ENCODE assay signal across 9 mouse cellular contexts in genomic region chr9:122247430-122248027, GRCm38 (mm10). TPM values are rescaled to one million over a fixed set of nuclear protein-coding genes. Genes with fewer than 3 reads are reported as not detected.
A peak's percentile ranks its signal among the peaks of the same experiment; 100 is the strongest.
DNase-seq lines count a peak whose midpoint lies in the region; ATAC-seq and TF ChIP-seq lines count a peak whose summit lies in the region.
"Had no signal": no experiment of that assay in that cellular context is flagged by ENCODE, and none has a peak within 500 bp of the region (broad histone marks: within the 10 kb centered on the region; RNA-seq: fewer than 3 reads in every experiment).

No protein-coding gene starts in this region.

- H3K27ac ChIP-seq in ES-Bruce4 (ENCODE audit: insufficient read depth, low read length): no peak overlapping the region
- H3K27ac ChIP-seq in embryonic facial prominence, embryonic 14.5 days (replicated peaks; ENCODE audit: low read depth, low read length): no peak overlapping the region
- no peak overlapping the region for H3K27ac ChIP-seq in lung, embryonic 14.5 days (ENCODE audit: low read depth)
- H3K27ac ChIP-seq: heart, embryonic 13.5 days had no signal

- H3K9me3 ChIP-seq in ES-Bruce4 (replicated peaks; ENCODE audit: control insufficient read depth, insufficient read depth, low read length, poor library complexity, severe bottlenecking): no peaks in the 10 kb centered on the region
- H3K9me3 ChIP-seq in embryonic facial prominence, embryonic 14.5 days (ENCODE audit: control insufficient read depth, low read length): 0 out of 2 replicates have a peak, but pooled peaks cover 5% of the 10 kb centered on the region
- H3K9me3 ChIP-seq in lung, embryonic 14.5 days (ENCODE audit: low read depth, low read length): no peaks in the 10 kb centered on the region

- no peaks in the 10 kb centered on the region for H3K4me1 ChIP-seq in ES-Bruce4 (ENCODE audit: control insufficient read depth, insufficient read depth, low read length)
- H3K4me1 ChIP-seq in embryonic facial prominence, embryonic 14.5 days (ENCODE audit: control insufficient read depth, insufficient read depth, low read length): no peaks in the 10 kb centered on the region
- H3K4me1 ChIP-seq in lung, embryonic 14.5 days (ENCODE audit: insufficient read depth): no peaks in the 10 kb centered on the region

- no peak overlapping the region for H3K4me3 ChIP-seq in ES-Bruce4 (ENCODE audit: low read depth, low read length)
- no peak overlapping the region for H3K4me3 ChIP-seq in embryonic facial prominence, embryonic 14.5 days (ENCODE audit: low read depth, low read length)
- no peak overlapping the region for H3K4me3 ChIP-seq in lung, embryonic 14.5 days (ENCODE audit: low read depth, low read length)
- H3K4me3 ChIP-seq: heart, embryonic 13.5 days had no signal

- no peaks in the 10 kb centered on the region for H3K36me3 ChIP-seq in ES-Bruce4 (ENCODE audit: control insufficient read depth, insufficient read depth, low read length, poor library complexity, severe bottlenecking)
- peaks cover 16% of the 10 kb centered on the region for H3K36me3 ChIP-seq in embryonic facial prominence, embryonic 14.5 days (ENCODE audit: control insufficient read depth, insufficient read depth, low read length)
- peaks cover 18% of the 10 kb centered on the region; the same call in 1 of the 2 replicates for H3K36me3 ChIP-seq in lung, embryonic 14.5 days (ENCODE audit: insufficient read depth)

- no peaks in the 10 kb centered on the region for H3K27me3 ChIP-seq in ES-Bruce4 (ENCODE audit: control insufficient read depth, insufficient read depth, low read length, poor library complexity, severe bottlenecking)
- H3K27me3 ChIP-seq in embryonic facial prominence, embryonic 14.5 days (replicated peaks; ENCODE audit: control insufficient read depth, insufficient read depth, low read length): no peaks in the 10 kb centered on the region
- no peaks in the 10 kb centered on the region for H3K27me3 ChIP-seq in lung, embryonic 14.5 days (ENCODE audit: insufficient read depth, low read length)
- H3K27me3 ChIP-seq: heart, embryonic 13.5 days had no signal

- TF ChIP-seq POLR2A in ES-Bruce4 (IDR thresholded peaks at IDR 0.05; ENCODE audit: insufficient read depth, low read length): no peak

- WGBS in embryonic facial prominence, embryonic 14.5 days: 42% methylated on average over 13 of the region's 13 CpGs
- WGBS in lung, embryonic 14.5 days: 39% methylated on average over 13 of the region's 13 CpGs

- TF ChIP-seq EP300 in ES-Bruce4 (IDR thresholded peaks at IDR 0.05; ENCODE audit: insufficient read depth, low read depth, low read length): no peak

- peak; percentile 82 for DNase-seq in adrenal gland, postnatal 14 days
- peak; percentile 77 for DNase-seq in embryonic facial prominence, embryonic 14.5 days (ENCODE audit: low spot score)
- peak; percentile 54 to 88 for DNase-seq in layer of hippocampus, adult 8-10 months (ENCODE audit: low spot score in 2 of 2)
- DNase-seq in lung, embryonic 14.5 days: peak; percentile 93
- peak; percentile 89 for DNase-seq in retina, embryonic 14.5 days (ENCODE audit: low spot score)
- peak; percentile 67 for DNase-seq in urinary bladder, postnatal 25 days (ENCODE audit: low spot score)

- no peak for ATAC-seq in embryonic facial prominence, embryonic 14.5 days (ENCODE audit: low read depth)
- ATAC-seq in hematopoietic stem cell, adult 5-6 weeks (replicated peaks in 1 of 2; ENCODE audit: insufficient read depth in 1 of 2, low FRiP score in 2 of 2, low TSS enrichment in 1 of 2, low read depth in 1 of 2, poor library complexity in 2 of 2, severe bottlenecking in 2 of 2): peak; percentile 52 to 55; a peak in 1 of 4 replicates
- peak; percentile 29 for ATAC-seq in lung, embryonic 14.5 days (ENCODE audit: insufficient read depth)

- no peak overlapping the region for H3K9ac ChIP-seq in ES-Bruce4 (ENCODE audit: low read depth, poor library complexity, severe bottlenecking)
- H3K9ac ChIP-seq in embryonic facial prominence, embryonic 14.5 days (ENCODE audit: low read depth, low read length): no peak overlapping the region
- no peak overlapping the region for H3K9ac ChIP-seq in lung, embryonic 14.5 days
- H3K9ac ChIP-seq: heart, embryonic 13.5 days had no signal

- TF ChIP-seq CTCF in ES-Bruce4 (IDR thresholded peaks at IDR 0.05; ENCODE audit: low read depth, low read length): peak; percentile 15
- peak; percentile 93 for TF ChIP-seq CTCF in lung, embryonic 14.5 days (IDR thresholded peaks at IDR 0.05; ENCODE audit: low read depth)

- no peak overlapping the region for H3K4me2 ChIP-seq in embryonic facial prominence, embryonic 14.5 days (ENCODE audit: low read depth, low read length)
- no peak overlapping the region for H3K4me2 ChIP-seq in lung, embryonic 14.5 days
- H3K4me2 ChIP-seq: heart, embryonic 13.5 days had no signal

RNA-seq across cellular contexts. Expression of gene Ano10, which starts 46.7 kb away (rescaled TPM):
- polyA plus RNA-seq in ES-Bruce4 (2011; ENCODE audit: insufficient read depth, insufficient read length, low read depth, missing spikeins): 19.4 and 19.6 TPM in 2 replicates
- 49.5 and 56.7 TPM in 2 replicates for total RNA-seq in adrenal gland, postnatal 14 days (2021)
- 43.3 and 48.6 TPM in 2 replicates for polyA plus RNA-seq in embryonic facial prominence, embryonic 14.5 days (2014; fragmentation: Nextera tagmentation; extraction: Ambion mirVana)
- 18.2 and 23.4 TPM in 2 replicates for total RNA-seq in hematopoietic stem cell, adult 5-6 weeks (2017)
- total RNA-seq in layer of hippocampus, adult 8-10 months (2022): 10 to 100 TPM; 20.0 to 29.5 (median 24.4) TPM
- polyA plus RNA-seq in lung, embryonic 14.5 days (2014; fragmentation: Nextera tagmentation; extraction: Ambion mirVana): 31.5 and 38.4 TPM in 2 replicates
